Mouse (Mus musculus) Muller cell, postnatal 12 days (primary cell): ENCODE data around the gene Pla1a.
"Not testable (repeated sequence)": the region's sequence is repeated elsewhere in the genome, so short reads cannot be mapped to it uniquely, and the experiment has no call there.

Experiments used
- DNase-seq: peaks from one replicate; pipeline ENCODE4 v3.0.0-alpha.2; 2015; ENCODE audit errors: inconsistent ontology term

The Pla1a gene

GRCm38 (mm10) chr16:38458600-38459280 is 25.8 kb upstream of the Pla1a start:
- no peak for DNase-seq

DNA sequence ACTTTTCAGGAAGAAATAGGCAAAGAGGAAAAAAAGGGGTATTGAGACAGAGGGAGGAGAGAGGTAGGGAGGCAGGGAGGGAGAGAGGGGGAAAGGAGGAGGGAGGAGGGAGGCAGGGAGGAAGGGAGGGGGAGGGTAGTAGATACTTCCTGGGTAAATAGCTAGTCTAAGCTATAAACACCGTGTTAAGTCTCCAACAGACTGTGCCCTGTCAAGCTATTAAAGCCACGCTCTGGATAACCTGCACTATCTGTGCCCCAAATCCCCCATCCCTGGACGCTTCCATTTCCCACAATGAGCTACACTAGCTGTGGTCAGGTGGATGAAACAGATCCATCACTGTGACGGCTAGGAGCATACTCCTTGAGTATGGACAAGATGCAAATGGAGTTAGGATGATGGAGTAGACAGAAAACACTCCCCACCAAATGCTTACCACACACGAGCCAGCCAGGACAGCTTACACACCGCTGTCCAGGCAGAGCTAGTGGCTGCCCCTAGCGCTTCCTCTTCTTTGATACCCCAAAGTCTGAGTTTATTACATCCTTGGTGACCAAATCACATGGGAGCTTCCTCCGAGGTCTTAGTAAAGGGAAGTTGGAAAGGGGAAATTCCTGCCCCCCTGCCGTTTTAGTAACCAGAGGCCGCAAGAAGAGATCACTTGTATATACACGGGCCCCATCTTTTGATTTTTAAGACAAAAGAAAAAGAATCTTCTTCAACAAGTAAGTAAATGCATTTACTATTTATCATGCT is 24.0 kb upstream of the Pla1a start:
- DNase-seq: no peak

- no peak for DNase-seq
These were observed 22.8 kb upstream of the Pla1a start, which contains the start of gene Cd80 for GRCm38 (mm10) chr16:38455511-38456418. Gene Cd80, plus strand, starts transcription at chr16:38455561.

DNA sequence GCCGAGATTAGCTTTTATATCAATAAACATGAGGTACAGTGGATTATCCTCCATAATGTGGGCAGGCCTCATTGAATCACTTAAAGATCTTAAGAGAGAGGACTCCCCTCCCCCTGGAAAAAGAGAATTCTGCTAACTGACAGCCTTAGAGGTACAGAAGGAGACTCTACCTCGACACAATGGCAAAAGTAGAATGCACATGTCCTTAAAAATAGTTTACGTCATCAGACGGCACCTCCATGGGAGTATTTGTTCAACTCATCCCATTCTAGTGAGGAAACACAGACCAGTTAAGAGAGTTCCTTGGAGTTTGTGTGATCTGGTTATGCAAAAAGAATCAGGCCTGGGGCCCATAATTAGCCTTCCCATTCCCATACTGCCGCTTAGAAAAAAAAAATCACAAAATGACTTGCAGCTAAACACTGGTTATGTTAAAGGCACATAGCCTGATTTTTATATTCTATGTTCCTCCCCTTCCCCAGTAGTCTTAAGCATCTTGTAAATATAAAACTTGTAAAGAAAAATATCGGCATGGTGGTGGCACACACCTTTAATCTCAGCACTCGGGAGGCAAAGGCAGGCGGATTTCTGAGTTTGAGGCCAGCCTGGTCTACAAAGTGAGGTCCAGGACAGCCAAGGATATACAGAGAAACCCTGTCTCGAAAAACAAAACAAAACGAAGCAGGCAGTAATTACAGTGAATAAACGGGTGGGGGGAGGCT is 21.7 kb upstream of the Pla1a start:
- DNase-seq: no peak

DNA sequence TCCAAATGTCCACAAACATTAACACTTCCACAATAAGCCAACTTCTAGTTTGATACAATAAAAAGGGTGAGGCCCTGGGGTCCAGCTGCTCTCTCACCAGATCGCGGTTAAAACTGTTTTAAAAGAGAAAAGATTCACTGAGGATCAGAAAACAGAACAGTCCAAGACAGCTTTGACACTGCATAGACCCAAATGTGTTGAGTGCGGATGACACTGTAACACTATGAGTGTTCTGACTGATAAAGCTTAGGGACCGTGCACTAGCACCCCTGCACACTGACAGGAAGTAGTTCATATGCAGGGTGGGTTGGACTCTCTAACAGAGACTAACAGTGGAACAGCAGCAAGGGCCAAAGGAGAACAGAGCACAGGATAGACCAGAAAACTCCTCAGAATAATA is 21.0 kb upstream of the Pla1a start:
- DNase-seq: no peak

- no peak for DNase-seq
These were observed 20.2 kb upstream of the Pla1a start for GRCm38 (mm10) chr16:38453203-38453553.

DNA sequence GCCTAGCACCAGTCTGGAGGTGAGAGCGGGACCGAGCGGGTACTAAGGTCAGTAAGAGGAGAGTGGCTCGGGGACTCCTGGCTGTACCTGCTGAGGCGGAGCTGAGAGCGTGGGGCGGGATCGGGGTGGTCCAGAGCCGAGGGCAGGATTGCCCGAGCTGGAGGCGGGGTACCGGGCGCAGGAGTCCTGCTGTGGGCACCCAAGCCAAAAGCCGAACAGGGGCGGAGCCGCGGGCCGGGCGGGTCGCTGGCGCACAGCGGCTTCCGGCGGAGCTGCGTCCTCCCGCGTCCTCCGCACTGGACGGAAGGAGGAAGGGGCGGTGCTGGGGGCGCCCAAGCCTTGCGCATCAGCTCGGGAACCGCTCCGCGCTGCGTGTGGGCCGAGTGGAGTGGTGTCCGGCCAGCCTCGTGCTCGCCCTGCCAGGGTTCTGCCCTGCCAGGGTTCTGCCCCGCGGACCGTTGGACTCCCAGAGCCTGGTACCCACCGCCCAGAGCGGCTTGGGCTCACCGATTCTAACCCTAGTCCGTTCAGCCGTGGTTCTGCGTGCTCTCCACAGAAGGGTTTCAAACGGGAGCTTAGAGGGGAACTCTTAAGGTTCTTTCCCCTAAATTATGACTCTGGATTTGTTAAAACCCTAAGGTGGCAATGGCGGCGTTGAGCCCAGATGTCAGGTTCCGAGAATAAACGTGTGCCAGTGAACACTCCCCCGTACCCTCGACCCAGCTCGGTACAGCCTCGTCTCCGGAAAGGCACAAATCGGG is 19.7 kb upstream of the Pla1a start, which contains the start of gene Adprh:
Gene Adprh, minus strand, starts transcription at position 262 of the 761 bp plus-strand sequence.
- peak; percentile 96 for DNase-seq

- DNase-seq: no peak
These were observed 18.7 kb upstream of the Pla1a start for GRCm38 (mm10) chr16:38451421-38452205.

DNA sequence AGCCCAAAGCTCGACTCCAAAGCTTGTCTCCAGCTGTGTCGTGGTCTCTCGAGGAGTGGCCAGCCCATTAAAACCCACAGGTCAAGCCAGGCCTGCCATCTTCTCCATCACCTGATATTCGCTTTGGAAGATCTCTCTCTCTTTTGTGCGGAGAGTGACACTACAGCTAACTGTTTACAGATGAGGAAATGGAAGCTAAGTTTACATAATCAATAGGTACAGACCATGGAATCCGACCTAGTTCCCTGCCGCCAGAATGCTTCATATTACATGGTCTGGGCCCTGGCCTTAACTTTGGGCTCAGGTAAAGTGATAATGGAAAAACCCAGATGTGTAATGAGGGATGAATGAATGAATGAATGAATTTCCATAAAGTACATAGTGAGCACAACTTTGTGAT is 17.8 kb upstream of the Pla1a start:
- no peak for DNase-seq

DNA sequence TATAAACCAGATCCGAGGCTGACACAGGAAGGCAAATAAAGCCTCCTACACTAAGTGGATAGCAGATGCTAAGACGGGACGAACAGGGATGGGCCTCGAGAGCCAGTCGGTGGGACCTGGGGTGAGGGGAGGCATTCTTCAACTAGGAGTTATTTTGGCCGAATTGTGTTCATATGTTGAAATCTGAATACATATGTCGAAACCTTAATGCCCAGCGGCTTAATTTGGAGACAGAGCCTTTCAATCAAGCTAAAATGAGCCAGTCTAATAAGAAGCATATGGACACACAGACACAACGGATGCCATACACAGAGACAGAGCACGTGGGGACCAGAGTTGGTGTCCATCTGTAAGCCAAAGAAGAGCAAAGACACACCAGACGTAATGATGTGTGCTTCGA is 15.5 kb upstream of the Pla1a start:
- no peak for DNase-seq

GRCm38 (mm10) chr16:38447366-38447765 is 14.4 kb upstream of the Pla1a start:
- no peak for DNase-seq

DNA sequence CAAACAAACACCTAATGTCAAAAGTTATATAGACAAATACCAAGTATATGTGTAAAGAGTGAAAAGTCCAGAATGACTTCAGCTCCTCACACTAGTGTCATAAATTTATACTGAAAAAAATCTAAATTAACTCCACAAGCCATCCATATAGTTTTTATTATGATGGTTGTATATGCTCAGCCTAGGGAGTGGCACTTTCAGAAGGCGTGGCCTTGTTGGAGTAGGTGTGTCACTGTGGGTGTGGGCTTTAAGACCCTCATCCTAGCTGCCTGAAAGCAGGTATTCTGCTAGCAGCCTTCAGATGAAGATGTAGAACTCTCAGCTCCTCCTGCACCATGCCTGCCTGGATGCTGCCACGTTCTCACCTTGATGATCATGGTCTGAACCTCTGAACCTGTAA is 13.2 kb upstream of the Pla1a start:
- not testable (repeated sequence) for DNase-seq

DNA sequence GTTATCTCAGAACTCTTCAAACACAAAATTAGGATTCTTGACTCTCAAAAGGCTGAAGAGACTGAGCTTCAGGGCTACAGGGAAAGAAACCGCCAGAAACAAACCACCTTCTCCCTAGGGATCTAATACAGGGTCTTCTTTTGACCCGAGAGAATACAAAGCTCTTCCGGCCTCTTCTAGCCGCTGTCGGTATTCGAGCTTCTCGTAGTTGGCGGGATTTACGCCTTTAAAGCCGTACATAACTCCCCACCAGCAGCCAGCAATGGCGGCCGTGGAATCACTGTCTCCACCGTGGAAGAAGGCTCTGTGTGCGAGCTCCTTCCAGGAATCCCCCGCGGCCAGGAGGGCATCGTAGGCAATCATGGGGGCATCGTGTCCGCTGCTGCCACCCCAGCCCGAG is 12.6 kb upstream of the Pla1a start:
- no peak for DNase-seq

GRCm38 (mm10) chr16:38445046-38445445 is 12.1 kb upstream of the Pla1a start:
- no peak for DNase-seq

- no peak for DNase-seq
These were observed 10.9 kb upstream of the Pla1a start for GRCm38 (mm10) chr16:38443721-38444464.

- DNase-seq: no peak
These were observed 9.3 kb upstream of the Pla1a start for GRCm38 (mm10) chr16:38442216-38442615.

- DNase-seq: peak; percentile 14
These were observed 8.7 kb upstream of the Pla1a start for GRCm38 (mm10) chr16:38441611-38442010.

- DNase-seq: no peak
These were observed 7.5 kb upstream of the Pla1a start for GRCm38 (mm10) chr16:38440403-38440802.

GRCm38 (mm10) chr16:38439190-38439589 is 6.2 kb upstream of the Pla1a start:
- DNase-seq: no peak
